Mouse (Mus musculus) neural tube, embryonic 14.5 days (tissue): ENCODE results near the gene Tcl1b5. TPM values are rescaled to one million over a fixed set of nuclear protein-coding genes. Genes with fewer than 3 reads are reported as not detected.
"Not testable (repeated sequence)": the region's sequence is repeated elsewhere in the genome, so short reads cannot be mapped to it uniquely, and the experiment has no call there.

Experiments
- ATAC-seq: fragments of 200-750 bp; cut with Nextera tagmentation; 2 replicates; pipeline ENCODE4 v1.8.0; 2017; ENCODE audit warnings: low read depth, mild to moderate bottlenecking, moderate TSS enrichment, moderate library complexity
- H3K27ac ChIP-seq: fragments of 300-500 bp; sonication (generic); 2 replicates; pipeline ENCODE4 v1.5.1; 2014; ENCODE audit warnings: low read depth, mild to moderate bottlenecking, control low read depth, low read length, moderate library complexity, mixed read lengths
- H3K27me3 ChIP-seq: fragments of 300-500 bp; sonication (generic); 2 replicates; pipeline ENCODE4 v1.6.1; 2014; ENCODE audit warnings: low read length; ENCODE audit not compliant: control insufficient read depth, insufficient read depth
- H3K36me3 ChIP-seq: fragments of 300-500 bp; sonication (generic); 2 replicates; pipeline ENCODE4 v1.6.1; 2014; ENCODE audit warnings: low read length, mixed read lengths; ENCODE audit not compliant: control insufficient read depth, insufficient read depth
- H3K4me1 ChIP-seq: fragments of 300-500 bp; sonication (generic); 2 replicates; pipeline ENCODE4 v1.6.1; 2014; ENCODE audit warnings: low read length; ENCODE audit not compliant: control insufficient read depth, insufficient read depth
- H3K4me2 ChIP-seq: fragments of 300-500 bp; sonication (generic); 2 replicates; pipeline ENCODE4 v1.6.1; 2014; ENCODE audit warnings: mild to moderate bottlenecking, low read depth, low read length, control low read depth
- H3K4me3 ChIP-seq: fragments of 300-500 bp; sonication (generic); 2 replicates; pipeline ENCODE4 v1.5.1; 2014; ENCODE audit warnings: low read depth, low read length, control low read depth, mixed read lengths
- H3K9ac ChIP-seq: fragments of 300-500 bp; sonication (generic); replicated peaks from 2 replicates; pipeline ENCODE4 v1.6.1; 2014; ENCODE audit warnings: low read depth, mild to moderate bottlenecking, control low read depth, low read length, mixed read lengths
- H3K9me3 ChIP-seq: fragments of 300-500 bp; sonication (generic); 2 replicates; pipeline ENCODE4 v1.6.1; 2016; ENCODE audit warnings: low read length; ENCODE audit not compliant: control insufficient read depth
- WGBS: fragments of 180-500 bp; shearing (Covaris S2); extraction: QIAGEN DNeasy Blood & Tissue Kit; methylation state at CpG from one replicate; pipeline ENCODE4 v1.1.7; 2014; 5-methylcytosine and 5-hydroxymethylcytosine counted together
- polyA plus RNA-seq: library from polyadenylated mRNA; unstranded; fragments of >200 nt; fragmentation: Nextera tagmentation; extraction: Ambion mirVana; gene quantifications from 2 replicates; pipeline ENCODE4 v1.2.1, GENCODE M21; 2014

Tcl1b5 gene
- polyA plus RNA-seq = not detected in 2 replicates

DNA sequence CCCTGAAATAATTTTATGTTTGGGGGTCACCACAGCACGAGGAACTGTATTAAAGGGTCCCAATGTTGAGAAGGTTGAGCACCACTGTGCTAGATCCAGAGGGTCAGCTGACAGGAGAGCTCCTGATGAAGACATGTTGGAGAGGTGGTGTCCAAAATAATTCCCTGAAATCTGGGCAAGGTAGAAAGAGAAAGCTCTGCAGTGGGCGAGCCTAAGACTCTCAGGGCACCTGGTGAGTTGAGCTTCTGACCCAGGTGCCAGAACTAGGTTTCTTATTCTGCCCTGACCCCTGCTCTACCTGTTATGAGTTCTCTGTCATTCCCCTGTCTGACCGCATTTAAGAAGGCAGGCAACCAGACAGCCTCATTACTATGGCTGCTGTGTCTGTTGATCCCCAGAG lies at the start of gene Tcl1b5:
Gene Tcl1b5, plus strand, starts transcription at position 301 of the 400 bp plus-strand sequence.
- not testable (repeated sequence) for ATAC-seq, H3K4me2 ChIP-seq, H3K27me3 ChIP-seq, H3K9me3 ChIP-seq, H3K27ac ChIP-seq, H3K4me1 ChIP-seq, H3K9ac ChIP-seq, H3K36me3 ChIP-seq, H3K4me3 ChIP-seq
- 74% methylated on average over 3 of the region's 3 CpGs for WGBS

GRCm38 (mm10) chr12:105126516-105126915 lies 49.6 kb upstream of the Tcl1b5 start:
- 54% methylated on average over 4 of the region's 4 CpGs for WGBS
- H3K4me1 ChIP-seq = no peaks in the 10 kb centered on the region
- H3K9me3 ChIP-seq = no peaks in the 10 kb centered on the region
- no peak for ATAC-seq
- H3K9ac ChIP-seq = no peak overlapping the region
- H3K27me3 ChIP-seq = no peaks in the 10 kb centered on the region
- no peak overlapping the region for H3K4me2 ChIP-seq
- H3K36me3 ChIP-seq = no peaks in the 10 kb centered on the region
- no peak overlapping the region for H3K4me3 ChIP-seq
- H3K27ac ChIP-seq = no peak overlapping the region

- Histone ChIP-seq H3K27ac (no peak overlapping the region), H3K4me1 (no peaks in the 10 kb centered on the region), H3K9me3 (no peaks in the 10 kb centered on the region), H3K4me3 (no peak overlapping the region), H3K27me3 (no peaks in the 10 kb centered on the region), H3K9ac (no peak overlapping the region), H3K36me3 (no peaks in the 10 kb centered on the region), H3K4me2 (no peak overlapping the region)
- ATAC-seq = no peak
- 91% methylated on average over 2 of the region's 2 CpGs for WGBS
Measured at GRCm38 (mm10) chr12:105127607-105128006, 48.5 kb upstream of the Tcl1b5 start.

DNA sequence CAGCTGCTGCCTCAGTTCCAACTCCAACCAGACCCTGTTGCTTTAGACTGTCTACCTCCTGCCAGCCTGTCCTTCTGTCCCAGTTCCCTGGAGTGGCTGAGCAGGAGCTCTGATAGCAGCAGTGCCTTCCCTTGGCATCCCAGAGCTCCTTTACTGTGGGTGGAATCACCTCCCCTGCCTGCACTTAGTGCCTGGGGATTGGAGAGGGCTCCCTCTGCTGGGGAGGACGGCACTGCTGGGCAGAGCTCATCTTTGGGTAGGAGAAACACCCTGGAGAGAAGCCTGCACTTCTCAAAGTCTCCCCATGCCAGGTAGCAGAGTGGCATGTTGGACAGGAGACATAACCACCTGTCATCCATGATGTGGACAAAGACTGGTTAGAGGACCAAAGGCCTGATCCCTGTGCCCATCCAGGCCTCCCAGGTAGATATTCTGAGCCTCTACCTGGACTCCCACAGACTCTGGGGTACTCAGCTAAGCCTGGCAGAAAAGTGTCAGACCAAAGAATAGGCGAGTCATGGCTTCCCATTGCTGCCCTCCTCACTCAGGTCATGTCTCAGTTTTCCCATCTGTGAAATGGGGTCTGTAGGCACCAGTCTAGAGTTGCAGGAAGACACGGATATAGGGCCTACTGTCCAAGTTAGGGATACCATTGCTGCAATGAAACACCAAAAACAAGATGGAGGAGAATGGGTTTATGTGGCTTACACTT lies 46.5 kb upstream of the Tcl1b5 start:
- H3K27ac ChIP-seq, H3K4me1 ChIP-seq, H3K4me3 ChIP-seq, H3K9ac ChIP-seq, H3K4me2 ChIP-seq, ATAC-seq, H3K36me3 ChIP-seq, H3K9me3 ChIP-seq, H3K27me3 ChIP-seq: not testable (repeated sequence)
- WGBS = 60% methylated on average over 3 of the region's 3 CpGs

- H3K4me1 ChIP-seq, H3K9ac ChIP-seq, H3K9me3 ChIP-seq, H3K4me2 ChIP-seq, H3K36me3 ChIP-seq, ATAC-seq, H3K27me3 ChIP-seq, H3K4me3 ChIP-seq, H3K27ac ChIP-seq: not testable (repeated sequence)
- WGBS = 70% methylated on average over 2 of the region's 2 CpGs
Measured at GRCm38 (mm10) chr12:105134167-105134566, 42.0 kb upstream of the Tcl1b5 start.

DNA sequence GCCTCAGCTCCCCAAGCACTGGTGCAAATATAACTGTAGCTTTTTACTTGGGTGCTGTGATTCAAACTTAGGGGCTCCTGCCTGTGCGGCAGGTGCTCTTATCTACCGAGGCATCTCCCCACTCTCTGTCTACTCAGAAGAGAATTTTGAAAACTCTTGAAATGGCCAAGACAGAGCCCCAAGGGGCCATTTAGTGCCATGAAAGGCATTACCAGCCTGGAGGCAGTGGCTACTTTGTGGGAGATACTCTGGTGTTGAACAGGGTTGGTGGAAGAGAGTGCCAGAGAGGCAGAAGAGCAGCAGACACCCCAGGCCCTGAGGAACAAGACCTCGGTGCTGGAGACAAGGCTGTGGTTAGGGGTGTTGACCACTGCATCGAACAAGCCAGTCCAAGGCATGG lies 41.3 kb upstream of the Tcl1b5 start:
- not testable (repeated sequence) for H3K9me3 ChIP-seq, H3K36me3 ChIP-seq, H3K4me1 ChIP-seq, H3K27ac ChIP-seq, ATAC-seq, H3K27me3 ChIP-seq, H3K9ac ChIP-seq, H3K4me2 ChIP-seq, H3K4me3 ChIP-seq
- 91% methylated on average over 4 of the region's 4 CpGs for WGBS

DNA sequence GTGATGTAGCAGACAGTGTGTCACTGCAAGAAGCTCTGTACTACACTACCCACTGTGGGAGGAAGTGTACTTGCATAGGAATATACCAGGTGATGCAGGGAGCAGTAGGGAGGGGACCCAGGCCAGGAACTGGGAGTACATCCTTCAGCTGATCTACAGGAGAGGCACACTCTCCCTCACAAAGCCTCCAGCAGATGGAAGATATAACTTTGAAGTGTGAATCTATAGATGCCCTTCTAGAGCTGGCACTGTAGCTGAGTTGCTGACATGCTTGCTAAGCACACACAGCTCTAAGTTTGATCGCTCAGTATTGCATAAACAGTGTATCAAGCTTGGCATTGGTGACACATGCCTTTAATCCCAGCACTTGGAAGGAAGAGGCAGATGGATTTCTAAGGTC lies 38.4 kb upstream of the Tcl1b5 start:
- not testable (repeated sequence) for H3K36me3 ChIP-seq, H3K27me3 ChIP-seq, H3K4me3 ChIP-seq, ATAC-seq, H3K27ac ChIP-seq, H3K9me3 ChIP-seq, H3K9ac ChIP-seq, H3K4me1 ChIP-seq, H3K4me2 ChIP-seq
- WGBS = 84% methylated on average over 1 of the region's 1 CpGs

DNA sequence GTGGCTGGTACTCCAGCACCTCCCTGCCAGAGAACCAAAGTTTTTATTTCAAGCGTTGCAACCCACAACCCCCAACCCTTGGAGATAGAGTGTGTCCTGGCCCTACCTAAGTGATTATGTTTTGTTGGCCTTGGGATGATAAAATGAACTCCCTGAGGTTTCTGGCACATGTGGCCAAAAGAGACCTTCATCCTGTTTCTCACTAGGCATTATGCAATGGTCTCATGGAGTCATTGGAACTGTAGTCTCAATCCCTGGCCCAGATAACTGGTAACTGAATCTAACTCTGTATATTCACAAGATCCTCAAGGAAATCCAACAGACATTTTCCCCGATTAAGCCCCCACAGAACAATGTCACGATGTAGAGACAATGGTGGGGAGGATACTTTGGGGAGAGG lies 33.0 kb upstream of the Tcl1b5 start:
- H3K4me3 ChIP-seq = no peak overlapping the region
- no peaks in the 10 kb centered on the region for H3K4me1 ChIP-seq
- H3K9me3 ChIP-seq = no peaks in the 10 kb centered on the region
- H3K36me3 ChIP-seq = no peaks in the 10 kb centered on the region
- 97% methylated on average over 3 of the region's 3 CpGs for WGBS
- ATAC-seq = no peak
- H3K27me3 ChIP-seq = no peaks in the 10 kb centered on the region
- H3K9ac ChIP-seq = no peak overlapping the region
- H3K4me2 ChIP-seq = no peak overlapping the region
- no peak overlapping the region for H3K27ac ChIP-seq

GRCm38 (mm10) chr12:105144928-105145327 lies 31.2 kb upstream of the Tcl1b5 start:
- H3K4me3 ChIP-seq, H3K9me3 ChIP-seq, H3K4me1 ChIP-seq, H3K36me3 ChIP-seq, H3K27me3 ChIP-seq, H3K9ac ChIP-seq, ATAC-seq, H3K27ac ChIP-seq, H3K4me2 ChIP-seq: not testable (repeated sequence)
- WGBS = 36% methylated on average over 1 of the region's 1 CpGs
